Comparison of ENCODE assay signal across 16 mouse cellular contexts in genomic region chr2:33837297-33837696, GRCm38 (mm10). TPM values are rescaled to one million over a fixed set of nuclear protein-coding genes. Genes with fewer than 3 reads are reported as not detected.
DNase-seq lines count a peak whose midpoint lies in the region; ATAC-seq and TF ChIP-seq lines count a peak whose summit lies in the region.
"Had no signal": no experiment of that assay in that cellular context is flagged by ENCODE, and none has a peak within 500 bp of the region (broad histone marks: within the 10 kb centered on the region; RNA-seq: fewer than 3 reads in every experiment).

No protein-coding gene starts in this region.

- H3K4me3 ChIP-seq in hindbrain, embryonic 13.5 days: no peak overlapping the region
- no peak overlapping the region for H3K4me3 ChIP-seq in hindbrain, postnatal 0 days (ENCODE audit: low read length)
- no peak overlapping the region for H3K4me3 ChIP-seq in forebrain, embryonic 13.5 days
- no peak overlapping the region for H3K4me3 ChIP-seq in hindbrain, embryonic 15.5 days
- no peak overlapping the region for H3K4me3 ChIP-seq in midbrain, postnatal 0 days (ENCODE audit: low read depth, low read length)
- H3K4me3 ChIP-seq in stomach, postnatal 0 days (ENCODE audit: low read depth, low read length): no peak overlapping the region
- H3K4me3 ChIP-seq in thymus, adult 2 months (ENCODE audit: control insufficient read depth, insufficient read depth, low read length): no peak overlapping the region
- H3K4me3 ChIP-seq: embryonic facial prominence, embryonic 12.5 days; intestine, embryonic 15.5 days had no signal

- H3K9ac ChIP-seq in hindbrain, embryonic 13.5 days: no peak overlapping the region
- H3K9ac ChIP-seq in hindbrain, postnatal 0 days (replicated peaks; ENCODE audit: low read length): no peak overlapping the region
- no peak overlapping the region for H3K9ac ChIP-seq in forebrain, embryonic 13.5 days
- H3K9ac ChIP-seq in hindbrain, embryonic 15.5 days: no peak overlapping the region
- no peak overlapping the region for H3K9ac ChIP-seq in midbrain, postnatal 0 days (replicated peaks; ENCODE audit: low read length, poor library complexity, severe bottlenecking)
- H3K9ac ChIP-seq in stomach, postnatal 0 days (ENCODE audit: low read length): no peak overlapping the region
- H3K9ac ChIP-seq: embryonic facial prominence, embryonic 12.5 days; intestine, embryonic 15.5 days; lung, embryonic 14.5 days had no signal

- no peak for TF ChIP-seq CTCF in hindbrain, postnatal 0 days (IDR thresholded peaks at IDR 0.05; ENCODE audit: low read depth)
- TF ChIP-seq CTCF in midbrain, postnatal 0 days (IDR thresholded peaks at IDR 0.05): no peak
- TF ChIP-seq CTCF in stomach, postnatal 0 days (IDR thresholded peaks at IDR 0.05; ENCODE audit: low read depth): no peak
- TF ChIP-seq CTCF in thymus, adult 2 months (IDR thresholded peaks at IDR 0.05; ENCODE audit: borderline replicate concordance, control insufficient read depth, extremely low read depth, insufficient read depth, low read length, poor library complexity): no peak

- TF ChIP-seq EP300 in stomach, postnatal 0 days (optimal IDR thresholded peaks at IDR 0.05): no peak

- H3K4me2 ChIP-seq in hindbrain, embryonic 13.5 days: no peak overlapping the region
- no peak overlapping the region for H3K4me2 ChIP-seq in hindbrain, postnatal 0 days (ENCODE audit: low read depth, low read length)
- no peak overlapping the region for H3K4me2 ChIP-seq in forebrain, embryonic 13.5 days
- no peak overlapping the region for H3K4me2 ChIP-seq in hindbrain, embryonic 15.5 days
- no peak overlapping the region for H3K4me2 ChIP-seq in midbrain, postnatal 0 days (ENCODE audit: low read depth, low read length, poor library complexity, severe bottlenecking)
- H3K4me2 ChIP-seq in stomach, postnatal 0 days (replicated peaks; ENCODE audit: low read depth): no peak overlapping the region
- H3K4me2 ChIP-seq: embryonic facial prominence, embryonic 12.5 days; heart, embryonic 11.5 days; intestine, embryonic 15.5 days; lung, embryonic 14.5 days had no signal

- DNase-seq in hindbrain, postnatal 0 days (ENCODE audit: low spot score): no peak
- no peak for DNase-seq in midbrain, postnatal 0 days (ENCODE audit: low spot score)
- no peak for DNase-seq in stomach, postnatal 0 days (ENCODE audit: low spot score)
- no peak for DNase-seq in thymus, adult 2 months
- DNase-seq: adrenal gland, postnatal 10 days; B cell, adult 2 months; cerebellum, adult 18-20 months; heart, postnatal 14 days; lung, embryonic 14.5 days; lung, postnatal 4 days had no signal

- H3K27me3 ChIP-seq in hindbrain, embryonic 13.5 days: no peaks in the 10 kb centered on the region
- no peaks in the 10 kb centered on the region for H3K27me3 ChIP-seq in hindbrain, postnatal 0 days (ENCODE audit: insufficient read depth, low read length)
- no peaks in the 10 kb centered on the region for H3K27me3 ChIP-seq in forebrain, embryonic 13.5 days
- no peaks in the 10 kb centered on the region for H3K27me3 ChIP-seq in hindbrain, embryonic 15.5 days
- no peaks in the 10 kb centered on the region for H3K27me3 ChIP-seq in midbrain, postnatal 0 days (ENCODE audit: insufficient read depth, low read length)
- H3K27me3 ChIP-seq in stomach, postnatal 0 days (ENCODE audit: control insufficient read depth, insufficient read depth, low read length): no peaks in the 10 kb centered on the region
- H3K27me3 ChIP-seq in thymus, adult 2 months (ENCODE audit: control insufficient read depth, insufficient read depth, low read length): no peaks in the 10 kb centered on the region
- H3K27me3 ChIP-seq: embryonic facial prominence, embryonic 12.5 days; intestine, embryonic 15.5 days had no signal

- WGBS in hindbrain, embryonic 13.5 days: 66% methylated on average over 6 of the region's 6 CpGs
- WGBS in hindbrain, postnatal 0 days: 70% methylated on average over 6 of the region's 6 CpGs
- WGBS in forebrain, embryonic 13.5 days: 67% methylated on average over 6 of the region's 6 CpGs
- WGBS in hindbrain, embryonic 15.5 days: 67% methylated on average over 6 of the region's 6 CpGs
- 72% methylated on average over 6 of the region's 6 CpGs for WGBS in midbrain, postnatal 0 days
- 86% methylated on average over 6 of the region's 6 CpGs for WGBS in stomach, postnatal 0 days
- WGBS in thymus, adult 2 months: 97% methylated on average over 6 of the region's 6 CpGs

- H3K9me3 ChIP-seq in hindbrain, embryonic 13.5 days: no peaks in the 10 kb centered on the region
- H3K9me3 ChIP-seq in hindbrain, postnatal 0 days (ENCODE audit: low read length): no peaks in the 10 kb centered on the region
- no peaks in the 10 kb centered on the region for H3K9me3 ChIP-seq in forebrain, embryonic 13.5 days (replicated peaks)
- no peaks in the 10 kb centered on the region for H3K9me3 ChIP-seq in hindbrain, embryonic 15.5 days
- no peaks in the 10 kb centered on the region for H3K9me3 ChIP-seq in midbrain, postnatal 0 days (ENCODE audit: low read length)
- H3K9me3 ChIP-seq in stomach, postnatal 0 days (ENCODE audit: control insufficient read depth, low read length): no peaks in the 10 kb centered on the region
- H3K9me3 ChIP-seq: embryonic facial prominence, embryonic 12.5 days; intestine, embryonic 15.5 days had no signal

- H3K36me3 ChIP-seq in hindbrain, embryonic 13.5 days: peaks cover 33% of the 10 kb centered on the region
- H3K36me3 ChIP-seq in hindbrain, postnatal 0 days (ENCODE audit: insufficient read depth, low read length): peaks cover 11% of the 10 kb centered on the region
- H3K36me3 ChIP-seq in forebrain, embryonic 13.5 days (ENCODE audit: poor library complexity, severe bottlenecking): peaks cover 38% of the 10 kb centered on the region
- peaks cover 5% of the 10 kb centered on the region for H3K36me3 ChIP-seq in hindbrain, embryonic 15.5 days
- H3K36me3 ChIP-seq in midbrain, postnatal 0 days (ENCODE audit: insufficient read depth, low read length): peaks cover 17% of the 10 kb centered on the region
- H3K36me3 ChIP-seq in stomach, postnatal 0 days (ENCODE audit: control insufficient read depth, insufficient read depth, low read length): no peaks in the 10 kb centered on the region; the same call in 1 of the 2 replicates
- H3K36me3 ChIP-seq in thymus, adult 2 months (ENCODE audit: control insufficient read depth, insufficient read depth, low read length): peaks cover 10% of the 10 kb centered on the region; the same call in 1 of the 2 replicates
- H3K36me3 ChIP-seq: intestine, embryonic 15.5 days had no signal

- H3K27ac ChIP-seq in hindbrain, embryonic 13.5 days: peak overlapping the region; percentile 84
- no peak overlapping the region for H3K27ac ChIP-seq in hindbrain, postnatal 0 days
- H3K27ac ChIP-seq in forebrain, embryonic 13.5 days: no peak overlapping the region; the same call in 1 of the 2 replicates
- H3K27ac ChIP-seq in hindbrain, embryonic 15.5 days (replicated peaks): 0 out of 2 replicates have a peak overlapping the region, but pooled peaks have one; percentile 2
- 0 out of 2 replicates have a peak overlapping the region, but pooled peaks have one; percentile 18 for H3K27ac ChIP-seq in midbrain, postnatal 0 days (ENCODE audit: low read depth, low read length)
- H3K27ac ChIP-seq in stomach, postnatal 0 days (replicated peaks): no peak overlapping the region
- H3K27ac ChIP-seq in thymus, adult 2 months (ENCODE audit: control insufficient read depth, insufficient read depth, low read length): no peak overlapping the region
- H3K27ac ChIP-seq: embryonic facial prominence, embryonic 12.5 days; intestine, embryonic 15.5 days had no signal

- no peak for TF ChIP-seq POLR2A in thymus, adult 2 months (IDR thresholded peaks at IDR 0.05; ENCODE audit: control insufficient read depth, extremely low read depth, insufficient read depth, low read length, poor library complexity)

- peaks cover 49% of the 10 kb centered on the region for H3K4me1 ChIP-seq in hindbrain, embryonic 13.5 days (replicated peaks)
- peaks cover 11% of the 10 kb centered on the region; the same call in 1 of the 2 replicates for H3K4me1 ChIP-seq in hindbrain, postnatal 0 days (ENCODE audit: insufficient read depth, low read length)
- peaks cover 36% of the 10 kb centered on the region for H3K4me1 ChIP-seq in forebrain, embryonic 13.5 days
- peaks cover 41% of the 10 kb centered on the region for H3K4me1 ChIP-seq in hindbrain, embryonic 15.5 days (replicated peaks)
- peaks cover 12% of the 10 kb centered on the region; the same call in 1 of the 2 replicates for H3K4me1 ChIP-seq in midbrain, postnatal 0 days (ENCODE audit: insufficient read depth, low read length)
- no peaks in the 10 kb centered on the region for H3K4me1 ChIP-seq in stomach, postnatal 0 days (replicated peaks; ENCODE audit: control insufficient read depth, insufficient read depth)
- H3K4me1 ChIP-seq in thymus, adult 2 months (replicated peaks; ENCODE audit: control insufficient read depth, insufficient read depth, low read length): no peaks in the 10 kb centered on the region
- H3K4me1 ChIP-seq: intestine, embryonic 15.5 days had no signal

- no peak for ATAC-seq in hindbrain, embryonic 13.5 days (ENCODE audit: low FRiP score)
- no peak for ATAC-seq in hindbrain, postnatal 0 days
- peak; percentile 51; the same call in 1 of the 2 replicates for ATAC-seq in forebrain, embryonic 13.5 days
- no peak for ATAC-seq in hindbrain, embryonic 15.5 days (ENCODE audit: low FRiP score, low read depth)
- ATAC-seq in midbrain, postnatal 0 days (ENCODE audit: low FRiP score): no peak
- no peak for ATAC-seq in stomach, postnatal 0 days (ENCODE audit: low FRiP score, low TSS enrichment)
- ATAC-seq: intestine, embryonic 15.5 days had no signal

RNA-seq across cellular contexts. Expression of gene Mvb12b, which starts 50.4 kb away (rescaled TPM):
- polyA plus RNA-seq in hindbrain, embryonic 13.5 days (2015; fragmentation: Nextera tagmentation; extraction: Ambion mirVana): 60.9 and 65.0 TPM in 2 replicates
- 134 and 142 TPM in 2 replicates for total RNA-seq in hindbrain, postnatal 0 days (2014; rRNA removed)
- 55.4 and 64.1 TPM in 2 replicates for polyA plus RNA-seq in hindbrain, postnatal 0 days (2015; fragmentation: Nextera tagmentation; extraction: Ambion mirVana)
- polyA plus RNA-seq in forebrain, embryonic 13.5 days (2015; fragmentation: Nextera tagmentation; extraction: Ambion mirVana): 61.3 and 63.9 TPM in 2 replicates
- 66.2 and 68.6 TPM in 2 replicates for polyA plus RNA-seq in hindbrain, embryonic 15.5 days (2015; fragmentation: Nextera tagmentation; extraction: Ambion mirVana)
- total RNA-seq in midbrain, postnatal 0 days (2014; rRNA removed): 133 and 155 TPM in 2 replicates
- 48.8 and 68.1 TPM in 2 replicates for polyA plus RNA-seq in midbrain, postnatal 0 days (2015; fragmentation: Nextera tagmentation; extraction: Ambion mirVana)
- polyA plus RNA-seq in stomach, postnatal 0 days (2015; fragmentation: Nextera tagmentation; extraction: Ambion mirVana): 10.2 and 11.3 TPM in 2 replicates
- 79.3 and 94.9 TPM in 2 replicates for polyA plus RNA-seq in thymus, adult 2 months (2012; rRNA removed)

Comparison
In these comparisons a context has a peak if more than half of its experiments do, and no peak if none do; other contexts are left out.
1. H3K27ac ChIP-seq: peak in hindbrain, embryonic 13.5 days (single experiment), hindbrain, embryonic 15.5 days (single experiment) and midbrain, postnatal 0 days (single experiment); none in hindbrain, postnatal 0 days (single experiment), forebrain, embryonic 13.5 days (single experiment), stomach, postnatal 0 days (single experiment) and thymus, adult 2 months (single experiment).